Mouse (Mus musculus) MEL (cell line): ENCODE data around the gene Ube2u. TPM values are rescaled to one million over a fixed set of nuclear protein-coding genes. Genes with fewer than 3 reads are reported as not detected.

Experiments used
- DNase-seq: peaks from one replicate; pipeline ENCODE4 v3.0.0; 2011; ENCODE audit warnings: low read depth, low spot score
- H3K27ac ChIP-seq: 2 replicates; pipeline ENCODE4 v1.5.1; 2012; ENCODE audit warnings: low read depth, mild to moderate bottlenecking, control low read depth, low read length, moderate library complexity; ENCODE audit not compliant: control insufficient read depth
- H3K27me3 ChIP-seq, 2 experiments: fragments of 150-350 bp in 1 of 2; sonication (generic) in 1 of 2; 2 replicates each; pipeline ENCODE4 v1.6.1; 2012; ENCODE audit warnings: low read length in 2 of 2, mild to moderate bottlenecking in 2 of 2, improper control_type of control experiment in 1 of 2, moderate library complexity in 1 of 2; ENCODE audit not compliant: insufficient read depth in 2 of 2, control insufficient read depth in 1 of 2
- H3K36me3 ChIP-seq, 2 experiments: 2 replicates each; pipeline ENCODE4 v1.6.1; 2012 to 2014; ENCODE audit warnings: low read length in 2 of 2, improper control_type of control experiment in 1 of 2, inconsistent platforms in 1 of 2, mild to moderate bottlenecking in 1 of 2; ENCODE audit not compliant: insufficient read depth in 2 of 2, control insufficient read depth in 1 of 2
- H3K4me1 ChIP-seq, 2 experiments: fragments of 150-350 bp in 1 of 2; sonication (generic) in 1 of 2; 2 replicates each; pipeline ENCODE4 v1.6.1; 2012; ENCODE audit warnings: low read length in 2 of 2, improper control_type of control experiment in 1 of 2, mild to moderate bottlenecking in 1 of 2; ENCODE audit not compliant: insufficient read depth in 2 of 2, control insufficient read depth in 1 of 2
- H3K4me3 ChIP-seq, 2 experiments: fragments of 150-350 bp in 1 of 2; sonication (generic) in 1 of 2; 2 replicates each; pipeline ENCODE4 v1.5.1; 2012; ENCODE audit warnings: low read depth in 2 of 2, low read length in 2 of 2, mild to moderate bottlenecking in 2 of 2, moderate library complexity in 2 of 2, control low read depth in 1 of 2, improper control_type of control experiment in 1 of 2; ENCODE audit not compliant: control insufficient read depth in 1 of 2, insufficient read depth in 1 of 2
- H3K79me2 ChIP-seq: 2 replicates; pipeline ENCODE4 v1.6.1; 2012; ENCODE audit warnings: mild to moderate bottlenecking, low read length, moderate library complexity; ENCODE audit not compliant: control insufficient read depth, poor library complexity, insufficient read depth
- H3K9ac ChIP-seq: 2 replicates; pipeline ENCODE4 v1.6.1; 2012; ENCODE audit warnings: low read depth, mild to moderate bottlenecking, control low read depth, low read length, moderate library complexity; ENCODE audit not compliant: control insufficient read depth, poor library complexity, severe bottlenecking
- H3K9me3 ChIP-seq: fragments of 150-350 bp; sonication (generic); replicated peaks from 2 replicates; pipeline ENCODE4 v1.6.1; 2012; ENCODE audit warnings: mild to moderate bottlenecking, low read length, improper control_type of control experiment, moderate library complexity; ENCODE audit not compliant: insufficient read depth
- BHLHE40 ChIP-seq: IDR thresholded peaks from 2 replicates; pipeline ENCODE4 v1.6.1; 2012; ENCODE audit warnings: low read depth, mild to moderate bottlenecking, inconsistent platforms, low read length, improper control_type of control experiment, borderline replicate concordance
- CHD2 ChIP-seq: IDR thresholded peaks from 2 replicates; pipeline ENCODE4 v1.6.1; 2011; ENCODE audit warnings: low read length, improper control_type of control experiment
- CTCF ChIP-seq, 3 experiments: IDR thresholded peaks in 2 of 3; conservative IDR thresholded peaks in 1 of 3; 2 replicates each; pipeline ENCODE4 v1.5.1; 2011 to 2012; ENCODE audit warnings: low read length in 3 of 3, low read depth in 2 of 3, mild to moderate bottlenecking in 2 of 3, improper control_type of control experiment in 1 of 3, inconsistent platforms in 1 of 3, mixed read lengths in 1 of 3, moderate library complexity in 1 of 3; ENCODE audit not compliant: control insufficient read depth in 1 of 3, insufficient read depth in 1 of 3, poor library complexity in 1 of 3, severe bottlenecking in 1 of 3
- E2F4 ChIP-seq: IDR thresholded peaks from 2 replicates; pipeline ENCODE4 v1.6.1; 2011; ENCODE audit warnings: low read depth, low read length, improper control_type of control experiment, borderline replicate concordance
- ETS1 ChIP-seq: IDR thresholded peaks from 2 replicates; pipeline ENCODE4 v1.6.1; 2012; ENCODE audit warnings: low read depth, mild to moderate bottlenecking, inconsistent platforms, low read length, improper control_type of control experiment, moderate library complexity
- GABPA ChIP-seq: IDR thresholded peaks from 2 replicates; pipeline ENCODE4 v1.6.1; 2012; ENCODE audit warnings: low read depth, mild to moderate bottlenecking, inconsistent platforms, low read length, improper control_type of control experiment, moderate library complexity
- HCFC1 ChIP-seq: IDR thresholded peaks from 2 replicates; pipeline ENCODE4 v1.6.1; 2012; ENCODE audit warnings: low read depth, mild to moderate bottlenecking, inconsistent platforms, low read length, improper control_type of control experiment, moderate library complexity
- MAZ ChIP-seq: IDR thresholded peaks from 2 replicates; pipeline ENCODE4 v1.6.1; 2012; ENCODE audit warnings: low read depth, mild to moderate bottlenecking, inconsistent platforms, low read length, improper control_type of control experiment
- MEF2A ChIP-seq: IDR thresholded peaks from 2 replicates; pipeline ENCODE4 v1.6.1; 2014; ENCODE audit warnings: low read depth, mild to moderate bottlenecking, inconsistent platforms, low read length, improper control_type of control experiment; ENCODE audit not compliant: poor library complexity, insufficient replicate concordance, severe bottlenecking; ENCODE audit errors: extremely low read depth
- MYC ChIP-seq: IDR thresholded peaks from 2 replicates; pipeline ENCODE4 v1.6.1; 2011; ENCODE audit warnings: low read depth, mild to moderate bottlenecking, low read length, improper control_type of control experiment, moderate library complexity
- NELFE ChIP-seq: IDR thresholded peaks from 2 replicates; pipeline ENCODE4 v1.6.1; 2011; ENCODE audit warnings: low read depth, low read length, improper control_type of control experiment
- NRF1 ChIP-seq: IDR thresholded peaks from 2 replicates; pipeline ENCODE4 v1.6.1; 2014; ENCODE audit warnings: low read depth, mild to moderate bottlenecking, inconsistent platforms, low read length, improper control_type of control experiment, moderate library complexity; ENCODE audit not compliant: poor library complexity, insufficient read depth, severe bottlenecking
- POLR2AphosphoS5 ChIP-seq: IDR thresholded peaks from 2 replicates; pipeline ENCODE4 v1.6.1; 2012; ENCODE audit warnings: low read depth, borderline replicate concordance, mild to moderate bottlenecking, inconsistent platforms, low read length, moderate library complexity, mixed read lengths
- RCOR1 ChIP-seq: IDR thresholded peaks from 2 replicates; pipeline ENCODE4 v1.6.1; 2012; ENCODE audit warnings: low read depth, mild to moderate bottlenecking, inconsistent platforms, low read length, improper control_type of control experiment
- TBP ChIP-seq: IDR thresholded peaks from 2 replicates; pipeline ENCODE4 v1.8.0; 2011; ENCODE audit warnings: low read depth, low read length, improper control_type of control experiment
- USF1 ChIP-seq: IDR thresholded peaks from 2 replicates; pipeline ENCODE4 v1.6.1; 2014; ENCODE audit warnings: low read depth, mild to moderate bottlenecking, inconsistent platforms, low read length, improper control_type of control experiment, moderate library complexity
- ZC3H11A ChIP-seq: IDR thresholded peaks from 2 replicates; pipeline ENCODE4 v1.6.1; 2012; ENCODE audit warnings: low read depth, mild to moderate bottlenecking, inconsistent platforms, low read length, improper control_type of control experiment
- ZKSCAN1 ChIP-seq: IDR thresholded peaks from 2 replicates; pipeline ENCODE4 v1.6.1; 2012; ENCODE audit warnings: low read depth, mild to moderate bottlenecking, inconsistent platforms, low read length, improper control_type of control experiment, moderate library complexity
- polyA plus RNA-seq, 2 experiments: library from polyadenylated mRNA; stranded (reverse) in 1 of 2; unstranded in 1 of 2; fragments of >175 nt in 1 of 2; fragments of >200 nt in 1 of 2; gene quantifications; 2 replicates each; pipeline versions ENCODE4 v1.2.1 to v1.2.4; 2012; ENCODE audit warnings: low replicate concordance in 2 of 2, low read depth in 1 of 2; ENCODE audit not compliant: insufficient read length in 2 of 2, insufficient read depth in 1 of 2, missing spikeins in 1 of 2
- total RNA-seq: library from RNA; depleted of rRNA; stranded (reverse); fragments of 300-350 nt; gene quantifications from 2 replicates; pipeline ENCODE4 v1.2.3, GENCODE M21; 2012

Gene Ube2u
- total and polyA plus RNA-seq, 3 experiments: not detected

- H3K9me3 ChIP-seq: no peaks in the 10 kb centered on the region
- H3K27ac ChIP-seq: no peak overlapping the region
- H3K4me1 ChIP-seq: no peaks in the 10 kb centered on the region
- no peak overlapping the region for H3K9ac ChIP-seq
- no peak overlapping the region for H3K4me3 ChIP-seq
- H3K79me2 ChIP-seq: no peaks in the 10 kb centered on the region
- H3K27me3 ChIP-seq: no peaks in the 10 kb centered on the region
- H3K36me3 ChIP-seq: no peaks in the 10 kb centered on the region
- no peak for TF ChIP-seq BHLHE40
- no peak for DNase-seq
Observed at GRCm38 (mm10) chr4:100435281-100436168, 43.1 kb upstream of the Ube2u start.

GRCm38 (mm10) chr4:100436169-100436547 lies 42.5 kb upstream of the Ube2u start:
- no peak overlapping the region for H3K27ac ChIP-seq
- no peak overlapping the region for H3K4me3 ChIP-seq
- H3K79me2 ChIP-seq: no peaks in the 10 kb centered on the region
- no peaks in the 10 kb centered on the region for H3K27me3 ChIP-seq
- H3K36me3 ChIP-seq: no peaks in the 10 kb centered on the region
- no peaks in the 10 kb centered on the region for H3K9me3 ChIP-seq
- TF ChIP-seq ETS1 (no peak), RCOR1 (no peak), MYC (no peak), GABPA (no peak), MEF2A (no peak), USF1 (no peak), NELFE (no peak), HCFC1 (no peak)
- no peaks in the 10 kb centered on the region for H3K4me1 ChIP-seq
- no peak for DNase-seq
- H3K9ac ChIP-seq: no peak overlapping the region

- H3K4me3 ChIP-seq: no peak overlapping the region
- no peaks in the 10 kb centered on the region for H3K36me3 ChIP-seq
- H3K79me2 ChIP-seq: no peaks in the 10 kb centered on the region
- H3K4me1 ChIP-seq: no peaks in the 10 kb centered on the region
- TF ChIP-seq ETS1 (no peak), CTCF (IDR thresholded peaks at IDR 0.05 in 2 of 3, conservative IDR thresholded peaks at IDR 0.05 in 1 of 3; ENCODE audit: control insufficient read depth in 1 of 3, insufficient read depth in 1 of 3, low read depth in 2 of 3, low read length in 3 of 3, poor library complexity in 1 of 3, severe bottlenecking in 1 of 3) (no peak), ZC3H11A (no peak), E2F4 (no peak), POLR2AphosphoS5 (no peak), BHLHE40 (no peak), GABPA (no peak), CHD2 (no peak), USF1 (no peak), ZKSCAN1 (no peak), MAZ (no peak), NRF1 (no peak), TBP (no peak)
- DNase-seq: no peak
- no peaks in the 10 kb centered on the region for H3K9me3 ChIP-seq
- no peaks in the 10 kb centered on the region for H3K27me3 ChIP-seq
- no peak overlapping the region for H3K27ac ChIP-seq
- no peak overlapping the region for H3K9ac ChIP-seq
Observed at GRCm38 (mm10) chr4:100446897-100447296, 31.8 kb upstream of the Ube2u start.
